Mouse (Mus musculus) forebrain, embryonic 12.5 days (tissue): ENCODE data around the gene Olfr1358. TPM values are rescaled to one million over a fixed set of nuclear protein-coding genes. Genes with fewer than 3 reads are reported as not detected.

Source experiments
- microRNA-seq: library from miRNA; unstranded; fragments of <30 nt; microRNA quantifications from one replicate; pipeline ENCODE4, GENCODE M21; 2017
- polyA plus RNA-seq: library from polyadenylated mRNA; unstranded; fragments of >200 nt; fragmentation: Nextera tagmentation; extraction: Ambion mirVana; gene quantifications from 2 replicates; pipeline ENCODE4 v1.2.1, GENCODE M21; 2016

Olfr1358 gene
- polyA plus RNA-seq, 1 experiment from 2014 or later = not detected

Small RNAs within 50 kb of the gene (microRNA-seq; reads per million reads assigned to microRNA genes)
- not detected for gene Gm27541

Other genes starting within 250 kb of the Olfr1358 start
- gene Agpat3, start 164.9 kb upstream of the Olfr1358 start, polyA plus RNA-seq = 52.5 and 58.0 TPM in 2 replicates
- 326 and 329 TPM in 2 replicates for gene Rrp1, start 104.4 kb upstream of the Olfr1358 start, polyA plus RNA-seq
- gene Cstb, start 91.8 kb upstream of the Olfr1358 start, polyA plus RNA-seq = 118 and 120 TPM in 2 replicates
- 9.0 and 10.0 TPM in 2 replicates for gene Pdxk, start 52.5 kb upstream of the Olfr1358 start, polyA plus RNA-seq
- 39.0 and 39.3 TPM in 2 replicates for gene Ilvbl, start 56.9 kb downstream of the Olfr1358 start, polyA plus RNA-seq
- 8.3 and 8.5 TPM in 2 replicates for gene Syde1, start 74.5 kb downstream of the Olfr1358 start, polyA plus RNA-seq
- not detected in 2 replicates for gene Olfr1357, start 100.6 kb downstream of the Olfr1358 start, polyA plus RNA-seq
- gene Casp14, start 200.9 kb downstream of the Olfr1358 start, polyA plus RNA-seq = not detected in 2 replicates
- 0.13 and 0.44 TPM in 2 replicates for gene Ccdc105, start 235.6 kb downstream of the Olfr1358 start, polyA plus RNA-seq